Mouse (Mus musculus) brain, embryonic 14.5 days (tissue): ENCODE measurements at regions not wholly inside any gene's neighbourhood (a gene's known extent, or its start where the extent isn't known, plus 50 kb on each side); places are given as distances from the start of the nearest gene placed in this dataset.

ENCODE experiments used
- DNase-seq: peaks from one replicate; pipeline ENCODE4 v3.0.0-alpha.2; 2011; ENCODE audit warnings: low read depth
- CTCF ChIP-seq: fragments of 200-500 bp; IDR thresholded peaks from 2 replicates; pipeline ENCODE4 v1.5.1; 2012; ENCODE audit warnings: inconsistent platforms, mild to moderate bottlenecking, moderate library complexity, borderline replicate concordance; ENCODE audit not compliant: insufficient read depth, insufficient read length; ENCODE audit errors: extremely low read depth
- POLR2A ChIP-seq: fragments of 200-500 bp; IDR thresholded peaks from 2 replicates; pipeline ENCODE4 v1.6.1; 2012; ENCODE audit warnings: mild to moderate bottlenecking, inconsistent platforms, borderline replicate concordance; ENCODE audit not compliant: poor library complexity, insufficient read depth, insufficient read length, severe bottlenecking; ENCODE audit errors: extremely low read depth

DNA sequence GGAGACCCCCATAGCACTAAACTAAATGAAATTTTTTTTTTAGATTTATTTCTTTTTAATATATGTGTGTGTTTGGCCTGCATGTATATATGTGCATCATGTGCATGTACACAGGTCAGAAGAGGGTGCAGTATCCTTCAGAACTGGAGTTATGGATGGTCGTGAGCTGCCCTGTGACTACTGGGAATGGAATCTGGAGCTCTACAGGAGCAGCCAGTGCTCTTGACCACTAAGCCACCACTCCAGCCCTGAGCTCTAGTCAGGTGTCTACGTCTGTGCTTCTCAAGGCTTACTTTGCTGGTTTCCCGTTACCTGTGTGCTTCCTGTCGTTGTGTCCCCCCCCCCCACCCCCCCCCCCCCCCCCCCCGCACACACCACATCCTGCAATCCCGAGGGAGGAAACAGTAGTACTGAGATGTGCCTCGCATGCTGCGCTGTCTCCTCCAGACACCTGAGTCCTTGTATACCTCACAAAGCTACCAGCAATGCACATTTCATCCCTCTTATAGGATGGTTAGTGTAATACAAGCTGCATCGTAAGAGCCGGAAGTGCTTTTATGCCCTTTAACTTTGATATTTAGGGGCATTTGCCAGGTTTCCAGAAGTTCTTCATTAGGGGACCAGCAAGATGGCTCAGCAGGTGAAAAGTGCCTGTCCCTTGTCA, 153.5 kb upstream of the Ubr2 start:
- no peak for DNase-seq
- no peak for TF ChIP-seq CTCF
- TF ChIP-seq POLR2A = no peak

DNA sequence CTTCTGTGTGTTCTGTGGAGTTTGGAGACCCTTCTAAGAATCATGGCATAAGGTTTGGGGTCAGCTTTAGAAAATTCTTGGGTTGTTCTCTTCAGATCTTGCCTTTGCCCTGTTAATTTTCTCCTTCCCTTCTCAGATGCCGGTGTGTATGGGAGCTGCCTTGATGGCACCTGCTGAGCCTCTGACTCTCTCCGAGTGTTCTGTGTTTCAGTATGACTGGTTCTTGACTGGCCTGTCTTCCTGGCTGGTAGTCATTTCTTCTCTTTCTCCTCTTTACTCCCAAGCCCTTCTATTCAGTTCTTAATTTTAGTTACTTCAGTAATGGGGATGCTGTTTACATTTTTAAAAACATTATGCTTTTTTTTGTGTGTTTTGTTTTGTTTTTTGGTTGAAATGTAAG, 152.1 kb upstream of the Ubr2 start:
- no peak for TF ChIP-seq POLR2A
- TF ChIP-seq CTCF = no peak
- no peak for DNase-seq

DNA sequence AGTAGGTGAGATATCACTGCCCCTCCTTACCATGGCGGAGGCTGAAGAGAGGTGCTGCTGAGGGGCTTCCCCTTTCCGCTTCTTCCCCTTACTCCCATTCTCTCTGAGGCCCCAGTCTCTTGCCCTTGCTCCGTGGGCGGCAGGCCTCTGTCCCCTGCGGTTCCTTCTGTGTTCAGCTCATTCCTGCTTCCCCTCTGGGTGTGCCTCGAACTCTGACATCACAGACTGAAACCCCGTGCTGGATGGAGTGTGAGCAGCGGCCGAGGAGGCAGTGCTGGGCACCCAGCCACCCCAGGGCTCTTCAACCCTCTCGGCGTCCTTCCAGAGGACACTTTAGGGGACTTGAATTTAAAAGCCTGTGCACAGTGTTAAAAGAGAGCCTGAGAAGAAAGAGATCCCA, 145.9 kb upstream of the Ubr2 start:
- DNase-seq = no peak
- no peak for TF ChIP-seq POLR2A
- no peak for TF ChIP-seq CTCF

DNA sequence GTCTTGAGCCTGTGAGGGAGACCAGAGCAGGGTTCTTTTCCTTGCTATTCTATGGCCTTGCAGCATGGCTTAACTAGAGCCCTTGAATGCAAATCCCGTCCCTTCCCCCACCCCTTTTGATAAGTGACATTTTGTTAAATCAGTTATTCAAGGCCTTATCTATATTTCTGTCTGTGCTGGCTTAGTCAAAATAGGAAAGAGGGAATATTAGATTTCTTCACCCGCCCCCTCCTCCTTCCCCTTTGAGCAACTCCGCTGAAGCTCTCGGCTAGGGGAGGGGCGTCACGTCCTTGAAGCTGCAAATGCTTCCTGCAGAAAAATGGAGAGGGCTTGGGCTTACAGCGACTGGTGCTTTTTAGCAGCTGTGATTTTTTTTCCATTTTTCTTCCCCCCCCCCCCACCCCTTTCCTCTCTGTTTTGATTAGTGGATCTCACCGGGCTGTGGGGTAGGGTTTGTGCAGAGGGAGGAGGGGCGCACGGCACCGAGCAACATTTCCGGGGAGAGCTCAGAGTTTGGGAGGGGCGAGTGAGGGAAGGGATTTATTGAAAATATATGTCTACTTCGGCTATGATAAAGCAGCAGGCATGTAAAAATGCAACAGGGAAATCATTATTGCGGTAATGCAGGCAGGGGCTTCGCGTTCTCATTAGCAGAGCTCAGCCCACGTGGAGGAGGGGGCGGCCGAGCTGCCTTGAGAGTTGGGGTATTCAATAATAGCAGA, 141.4 kb upstream of the Ubr2 start:
- peak; percentile 89 for DNase-seq
- TF ChIP-seq POLR2A = no peak
- no peak for TF ChIP-seq CTCF

DNA sequence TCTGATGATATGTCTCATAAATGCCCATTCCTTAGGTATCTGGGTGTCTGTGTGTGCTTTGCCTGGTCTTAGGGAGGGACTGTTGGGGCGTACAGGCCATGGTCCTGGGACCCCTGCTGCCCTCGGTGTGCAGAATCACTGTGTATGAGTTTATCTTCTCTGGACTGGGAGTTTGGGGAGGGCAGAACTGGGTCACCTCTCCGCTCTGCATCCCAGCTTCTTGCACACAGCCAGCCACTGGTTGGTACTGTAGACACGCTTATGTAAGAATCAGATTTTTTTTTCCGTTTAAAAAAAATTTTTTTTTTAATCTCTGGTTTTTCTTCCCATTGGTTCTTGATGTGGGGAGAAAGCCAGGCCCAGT, 140.8 kb upstream of the Ubr2 start:
- TF ChIP-seq POLR2A (no peak), CTCF (no peak)
- no peak for DNase-seq

DNA sequence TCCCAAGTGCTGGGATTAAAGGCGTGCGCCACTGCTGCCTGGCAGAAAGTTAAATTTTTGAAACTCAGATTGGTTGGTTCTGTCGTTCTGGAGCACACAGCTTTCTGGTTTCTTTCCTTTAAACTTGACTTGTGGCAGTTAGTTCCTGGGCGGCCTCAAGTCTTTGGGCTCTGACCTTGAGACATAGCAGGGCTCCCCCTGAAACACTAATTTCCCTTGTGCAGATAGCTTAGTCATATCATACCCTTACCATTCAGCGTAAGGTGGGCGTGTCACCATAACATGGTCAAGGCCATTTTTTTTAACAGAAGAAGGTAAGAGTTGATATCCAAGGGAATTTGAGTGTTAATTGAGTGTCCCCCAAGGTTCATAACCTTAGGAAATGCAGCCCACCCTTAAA, 140.3 kb upstream of the Ubr2 start:
- no peak for TF ChIP-seq POLR2A
- TF ChIP-seq CTCF = no peak

DNA sequence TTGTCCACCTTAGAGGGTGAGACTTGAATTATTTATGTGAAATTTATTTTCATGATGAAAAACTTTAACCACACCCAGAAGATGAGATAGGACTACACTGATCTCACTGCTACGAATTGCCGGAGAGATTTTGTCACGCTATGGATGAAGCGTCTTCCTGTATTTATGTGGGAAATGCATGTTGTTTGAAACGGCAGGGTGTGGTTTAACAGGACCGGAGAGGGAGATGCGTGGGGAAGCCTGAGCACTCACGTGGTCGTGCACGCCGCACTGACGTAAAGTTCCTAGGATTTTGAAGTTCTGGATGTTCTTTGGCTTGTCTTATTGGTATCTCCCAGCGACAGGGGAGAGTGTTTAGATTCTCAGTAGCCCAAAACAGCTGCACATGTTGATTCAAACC, 139.3 kb upstream of the Ubr2 start:
- TF ChIP-seq POLR2A (no peak), CTCF (no peak)
- DNase-seq = no peak

More for the DNA sequence above, 140.3 kb upstream of the Ubr2 start:
- no peak for DNase-seq

DNA sequence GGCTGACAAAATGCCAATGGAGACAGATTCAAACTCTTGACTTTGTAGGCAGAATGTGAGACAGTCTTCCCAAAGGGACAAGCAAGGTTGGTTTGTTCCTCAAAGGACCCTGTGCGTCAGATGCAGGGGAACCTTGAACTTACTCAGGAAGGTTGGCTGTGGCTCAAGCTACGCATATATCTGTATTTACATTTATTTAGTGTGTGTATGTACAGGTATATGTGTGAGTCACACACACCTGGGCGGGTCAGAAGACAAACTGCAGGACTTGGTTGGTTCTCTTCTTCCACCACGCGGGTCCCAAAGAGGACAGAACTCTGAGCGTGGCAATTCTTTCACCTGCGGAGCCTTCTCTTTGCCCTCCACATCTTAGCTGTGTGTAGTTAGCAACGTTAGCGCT, 138.8 kb upstream of the Ubr2 start:
- DNase-seq = no peak
- TF ChIP-seq CTCF = no peak
- no peak for TF ChIP-seq POLR2A

DNA sequence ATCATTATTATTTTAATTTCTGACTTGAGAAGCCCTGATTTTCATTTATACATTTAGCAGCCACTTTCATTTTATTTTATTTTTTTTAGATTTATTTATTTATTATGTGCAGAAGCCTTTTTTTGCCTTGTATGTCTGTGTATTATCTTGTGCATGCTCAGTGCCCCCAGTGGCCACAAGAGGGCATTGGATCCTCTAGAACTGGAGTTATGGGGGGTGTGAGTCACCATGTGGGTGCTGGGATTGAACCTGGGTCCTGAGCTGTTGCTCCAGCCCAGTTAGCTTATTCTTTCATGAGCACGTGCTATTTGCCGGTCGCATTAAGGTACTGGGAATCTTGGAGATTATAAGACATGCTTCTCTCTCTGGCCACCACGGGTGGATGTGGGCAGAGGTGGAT, 136.3 kb upstream of the Ubr2 start:
- peak; percentile 7 for DNase-seq
- TF ChIP-seq POLR2A (no peak), CTCF (peak; percentile 44; the same call in 1 of the 2 replicates)

DNA sequence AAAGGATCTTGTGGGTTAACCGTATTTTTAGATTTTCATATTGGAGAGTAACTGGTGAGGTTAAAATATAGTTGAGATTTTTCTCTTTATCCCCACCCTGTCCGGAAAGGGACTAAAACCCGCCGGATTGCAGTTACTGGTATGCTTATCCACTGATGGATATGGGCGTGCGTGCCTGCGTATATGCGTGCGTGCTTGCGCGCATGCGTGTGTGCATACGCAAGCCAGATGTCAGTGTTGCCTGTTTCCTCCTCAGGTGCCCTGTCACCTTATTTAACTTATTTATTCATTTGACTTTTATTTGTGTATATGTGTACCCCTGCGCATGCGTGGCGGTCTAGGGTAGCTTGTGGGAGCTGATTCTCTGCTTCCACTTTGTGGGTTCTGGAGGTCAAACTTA, 135.2 kb upstream of the Ubr2 start:
- no peak for DNase-seq
- TF ChIP-seq CTCF (no peak), POLR2A (no peak)

DNA sequence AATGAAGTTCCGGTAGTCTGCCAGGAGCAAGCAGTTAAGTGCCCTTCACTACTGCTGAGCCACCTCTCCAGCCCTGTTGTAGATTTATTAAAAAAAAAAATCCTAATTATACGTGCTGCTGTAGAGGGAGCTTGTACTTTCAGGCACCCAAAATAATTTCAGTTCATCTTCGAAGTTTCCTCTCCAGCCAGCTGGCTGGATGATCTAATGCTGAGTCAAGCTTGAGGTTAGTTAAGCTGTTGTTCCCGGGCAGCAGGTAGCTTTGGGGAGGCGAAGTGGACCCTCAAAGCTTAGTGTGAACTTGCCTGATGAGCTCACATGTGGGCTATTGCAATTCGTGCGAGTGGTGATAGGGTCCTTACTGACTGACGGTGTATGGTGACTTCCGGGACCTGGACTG, 134.6 kb upstream of the Ubr2 start:
- TF ChIP-seq CTCF = no peak
- no peak for TF ChIP-seq POLR2A
- no peak for DNase-seq

DNA sequence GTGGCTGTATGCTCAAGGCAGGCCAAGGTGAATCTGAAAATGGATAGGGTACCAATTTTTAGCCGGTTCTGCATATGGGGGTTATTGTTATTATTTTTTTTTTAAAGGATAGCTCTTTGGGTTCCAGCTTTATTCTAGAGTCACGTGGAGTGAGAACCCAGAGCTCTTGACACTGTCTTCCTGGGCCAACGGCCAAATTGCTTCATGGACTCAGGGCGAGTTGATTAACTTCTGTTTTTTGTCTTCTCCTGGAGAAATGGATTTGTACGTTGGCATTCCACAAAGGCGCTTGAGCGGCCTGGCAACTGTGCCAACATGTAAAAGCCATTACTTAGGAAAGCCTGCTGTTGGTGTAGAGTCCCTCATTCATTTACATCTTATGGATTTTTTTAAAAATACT, 134.1 kb upstream of the Ubr2 start:
- TF ChIP-seq POLR2A (no peak), CTCF (no peak)
- DNase-seq = peak; percentile 74
